Mouse (Mus musculus): Measurements from ENCODE around the gene Evpl. TPM values are rescaled to one million over a fixed set of nuclear protein-coding genes. Genes with fewer than 3 reads are reported as not detected.
"Not testable (repeated sequence)": the region's sequence is repeated elsewhere in the genome, so short reads cannot be mapped to it uniquely, and the experiment has no call there.

Evpl gene
- total RNA-seq (2021): under 1 TPM; 0.70 to 0.82 TPM
- long read RNA-seq, experiment 1, partial matches to known transcripts: 0 of 1 reads
- long read RNA-seq, experiment 1, other reads (novel, unspliced or antisense): 1 of 1 reads
- long read RNA-seq, experiment 2, partial matches to known transcripts: 0 of 1 reads
- long read RNA-seq, experiment 2, other reads (novel, unspliced or antisense): 1 of 1 reads

DNA sequence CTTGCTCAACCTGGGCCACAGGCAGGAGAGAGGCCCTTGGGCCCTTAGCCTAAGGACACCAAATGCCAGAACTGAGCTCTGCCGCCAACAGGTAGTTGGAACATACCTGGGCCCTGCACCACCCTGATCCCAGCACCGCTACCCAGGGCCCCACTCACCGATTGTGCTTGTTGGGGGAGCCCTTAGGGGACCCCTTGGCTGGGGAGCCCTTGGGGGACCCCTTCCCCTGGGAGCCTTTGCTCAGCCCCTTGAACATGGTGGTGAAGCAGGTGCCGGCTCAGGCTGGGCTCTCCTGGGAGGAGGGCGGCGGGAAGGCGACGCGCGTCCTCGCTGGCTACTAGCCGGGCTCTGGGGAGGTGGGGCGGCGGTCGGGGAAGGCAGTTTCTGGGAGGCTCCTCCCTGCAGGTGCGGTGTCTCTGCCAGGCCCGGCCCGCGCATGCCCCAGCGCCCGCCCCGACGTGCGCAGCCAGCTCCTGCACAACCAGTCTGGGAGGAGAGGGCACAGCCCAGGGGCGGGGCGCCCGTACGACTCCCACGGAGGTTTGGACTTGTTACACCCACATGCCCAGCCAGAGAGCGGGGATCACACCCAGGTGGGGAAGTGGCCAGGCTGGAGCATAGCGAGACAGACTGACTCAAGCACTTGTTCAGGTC, at the start of gene Evpl:
Gene Evpl, minus strand, starts transcription at position 336 of the 654 bp plus-strand sequence.
- DNase-seq: peak; percentile 49 to 68

- no peak for DNase-seq
These were observed 49.5 kb upstream of the Evpl start for GRCm38 (mm10) chr11:116287351-116287750.

- no peak for DNase-seq
These were observed 47.9 kb upstream of the Evpl start for GRCm38 (mm10) chr11:116285770-116286191.

- DNase-seq: no peak
These were observed 46.1 kb upstream of the Evpl start for GRCm38 (mm10) chr11:116283982-116284381.

GRCm38 (mm10) chr11:116282912-116283521, 45.1 kb upstream of the Evpl start:
- DNase-seq: no peak

DNA sequence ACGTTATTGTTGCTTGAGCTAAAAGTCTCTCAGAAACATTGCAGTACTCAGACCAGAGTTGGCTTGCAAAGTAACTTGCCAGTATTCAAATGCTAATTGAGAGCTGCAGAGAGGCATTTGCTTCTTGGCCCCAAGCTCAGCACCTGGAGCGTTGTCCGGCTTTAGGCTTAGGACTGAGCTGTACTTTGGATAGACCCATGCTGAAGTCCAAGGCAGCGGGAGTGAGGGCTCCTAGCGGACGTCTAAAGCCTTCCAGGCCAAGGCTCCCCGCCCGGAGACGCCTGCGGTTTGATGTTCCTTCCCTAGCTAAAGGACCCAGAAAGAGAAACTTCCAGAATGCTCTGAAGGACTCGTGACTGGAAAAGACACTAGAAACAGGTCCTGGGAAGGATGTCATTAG, 44.2 kb upstream of the Evpl start:
- no peak for DNase-seq

GRCm38 (mm10) chr11:116281671-116282070, 43.8 kb upstream of the Evpl start:
- no peak for DNase-seq

DNA sequence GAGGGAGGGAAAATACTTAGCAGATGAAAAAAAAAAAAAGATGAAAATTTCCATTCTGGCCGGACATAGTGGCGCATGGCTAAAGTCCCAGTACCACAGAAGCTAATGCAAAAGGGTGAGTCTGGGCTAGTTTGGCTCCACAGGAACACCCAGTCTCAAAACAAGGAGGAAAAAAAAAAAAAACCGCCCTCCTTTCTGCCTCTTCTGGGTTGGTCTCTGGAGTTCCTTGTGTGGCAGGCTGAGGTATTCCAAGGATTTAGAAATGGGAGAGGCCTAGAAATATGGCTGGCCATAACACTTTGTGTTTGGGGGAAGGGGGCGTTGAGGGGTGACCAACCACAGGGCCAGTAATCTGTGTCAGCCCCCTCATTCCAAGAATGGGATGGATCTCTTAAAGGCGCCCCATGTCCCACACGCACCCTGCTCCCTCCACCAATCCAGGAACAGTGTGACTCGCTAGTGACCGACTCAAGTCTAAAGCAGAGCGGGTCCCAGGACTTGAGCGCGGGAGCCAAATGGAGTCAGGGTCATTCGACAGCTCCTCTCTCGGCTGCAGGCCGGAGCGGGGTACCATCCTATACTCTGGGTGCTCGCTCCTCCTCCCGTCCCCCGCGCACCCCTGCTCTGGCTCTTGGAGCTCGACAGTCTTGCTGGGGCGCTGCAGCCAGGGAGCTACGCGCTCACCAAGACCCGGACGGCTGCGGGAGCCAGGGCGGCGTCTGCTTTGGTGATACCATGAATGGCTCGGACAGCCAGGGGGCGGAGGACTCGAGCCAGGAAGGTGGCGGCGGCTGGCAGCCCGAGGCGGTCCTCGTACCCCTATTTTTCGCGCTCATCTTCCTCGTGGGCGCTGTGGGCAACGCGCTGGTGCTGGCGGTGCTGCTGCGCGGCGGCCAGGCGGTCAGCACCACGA, 43.1 kb upstream of the Evpl start, which contains the start of gene Galr2:
Gene Galr2, plus strand, starts transcription at position 189 of the 913 bp plus-strand sequence.
- DNase-seq: peak; percentile 8 to 32

DNA sequence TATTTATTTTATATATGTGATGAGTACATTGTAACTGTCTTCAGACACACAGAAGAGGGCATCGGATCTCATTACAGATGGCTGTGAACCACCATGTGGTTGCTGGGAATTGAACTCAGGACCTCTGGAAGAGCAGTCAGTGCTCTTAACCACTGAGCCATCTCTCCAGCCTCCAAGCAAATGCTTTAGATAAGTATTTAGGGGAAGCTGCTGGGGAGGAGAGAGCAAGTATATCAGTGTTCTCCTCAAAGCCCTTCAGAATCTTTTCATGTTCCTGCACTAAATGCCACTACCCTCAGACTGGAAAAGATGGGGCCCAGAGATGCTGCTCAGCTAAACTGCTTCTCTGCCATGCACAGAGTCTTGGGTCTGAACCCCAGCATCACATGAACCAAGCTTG, 39.3 kb upstream of the Evpl start:
- DNase-seq: not testable (repeated sequence)

DNA sequence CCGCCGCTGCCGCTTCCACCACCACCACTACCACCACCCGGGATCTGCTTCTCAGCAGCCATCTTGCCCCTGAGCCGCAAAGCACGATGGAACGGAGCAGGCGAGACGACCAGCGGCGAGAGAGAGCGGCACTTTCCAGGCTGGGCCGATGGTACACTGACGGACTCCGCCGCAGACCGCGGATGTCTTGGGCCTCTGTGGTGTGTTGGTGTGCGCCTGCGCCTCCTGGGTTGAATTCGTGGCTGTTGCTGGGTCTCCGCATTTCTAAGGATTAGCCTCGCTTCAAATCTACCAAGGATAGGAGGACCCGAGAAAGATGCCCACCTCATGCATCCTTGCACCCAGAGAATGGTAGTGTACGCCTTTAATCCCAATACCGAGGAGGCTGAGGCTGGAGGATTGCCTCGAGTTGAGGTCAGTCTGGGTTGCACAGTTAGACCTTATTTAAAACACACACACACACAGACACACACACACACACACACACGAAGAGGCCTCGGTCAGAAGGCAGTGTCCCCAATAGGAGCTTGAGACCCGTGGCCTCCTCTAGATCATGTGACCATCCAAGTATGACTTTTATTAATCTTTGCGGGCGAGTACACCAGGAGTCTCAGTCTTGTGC, 36.3 kb upstream of the Evpl start, which contains the start of gene Srp68:
Gene Srp68, minus strand, starts transcription at position 173 of the 622 bp plus-strand sequence.
- DNase-seq: peak; percentile 96 to 97

DNA sequence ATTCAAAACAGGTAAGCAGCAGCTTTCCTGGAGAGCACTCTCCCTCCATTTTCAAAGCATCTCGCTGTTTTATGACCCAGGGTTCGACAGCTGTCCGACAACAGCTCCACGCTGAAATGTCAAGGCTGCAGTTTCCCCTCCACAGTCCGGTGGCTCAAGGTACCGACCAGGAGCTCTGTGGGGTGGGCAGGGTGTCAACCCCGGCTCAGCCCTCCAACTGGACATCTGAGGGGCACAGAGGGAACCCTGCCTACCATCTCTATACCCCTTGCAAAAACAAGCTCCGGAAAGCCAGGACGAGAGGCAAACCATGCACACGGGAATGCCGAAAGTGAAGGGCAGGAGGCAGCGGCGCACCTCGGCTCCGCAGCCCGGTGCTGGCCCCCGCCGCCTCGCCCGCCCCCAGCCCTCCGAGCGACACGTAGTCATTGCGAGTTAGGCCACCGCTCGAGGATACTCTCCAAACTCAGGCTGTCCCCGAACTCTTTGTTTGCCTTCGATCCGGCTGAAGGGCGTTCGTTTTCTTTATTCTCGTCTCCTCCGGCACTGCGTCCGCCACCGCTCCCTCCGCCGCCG, 35.7 kb upstream of the Evpl start:
- no peak for DNase-seq

DNA sequence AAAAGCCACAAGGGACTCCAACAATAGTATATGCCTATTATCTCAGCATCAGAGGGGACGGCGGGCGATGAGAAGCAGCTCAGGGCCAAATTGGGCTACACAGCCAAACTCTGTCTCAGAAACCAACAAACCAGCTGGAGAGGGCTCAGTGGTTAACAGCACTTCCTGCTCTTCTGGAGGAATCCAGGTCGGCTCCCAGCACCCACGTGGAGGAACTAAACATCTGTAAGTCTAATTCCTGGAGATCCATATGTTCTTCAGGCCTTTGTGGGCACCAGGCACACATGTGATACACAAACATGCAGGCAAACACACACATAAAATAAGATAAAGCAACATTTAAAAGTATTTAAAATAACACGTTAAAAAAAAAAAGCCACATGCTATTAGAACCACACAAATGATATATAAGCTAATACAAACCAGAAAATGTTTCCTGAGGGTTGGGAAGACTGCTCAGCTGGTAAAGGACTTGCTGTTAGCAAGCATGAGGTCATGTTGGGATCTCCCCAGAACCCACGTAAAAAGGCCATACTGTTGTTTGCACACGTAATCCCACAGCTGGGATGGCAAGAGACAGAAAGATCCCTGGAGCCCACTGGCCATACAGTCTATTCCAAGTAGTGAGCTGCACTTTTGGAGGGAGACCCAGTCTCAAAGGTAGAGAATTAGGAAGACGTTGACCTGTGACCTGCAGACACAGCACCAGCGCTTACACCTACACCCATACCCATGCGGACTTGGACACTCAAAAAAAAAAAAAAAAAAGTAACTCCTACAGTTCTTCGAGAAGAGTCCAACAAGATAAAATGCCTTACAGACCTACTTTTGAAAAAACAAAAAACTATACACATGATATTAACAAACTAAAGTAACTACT, 35.0 kb upstream of the Evpl start:
- no peak for DNase-seq

GRCm38 (mm10) chr11:116269560-116269959, 31.7 kb upstream of the Evpl start:
- no peak for DNase-seq

GRCm38 (mm10) chr11:116268313-116268712, 30.4 kb upstream of the Evpl start:
- no peak for DNase-seq

DNA sequence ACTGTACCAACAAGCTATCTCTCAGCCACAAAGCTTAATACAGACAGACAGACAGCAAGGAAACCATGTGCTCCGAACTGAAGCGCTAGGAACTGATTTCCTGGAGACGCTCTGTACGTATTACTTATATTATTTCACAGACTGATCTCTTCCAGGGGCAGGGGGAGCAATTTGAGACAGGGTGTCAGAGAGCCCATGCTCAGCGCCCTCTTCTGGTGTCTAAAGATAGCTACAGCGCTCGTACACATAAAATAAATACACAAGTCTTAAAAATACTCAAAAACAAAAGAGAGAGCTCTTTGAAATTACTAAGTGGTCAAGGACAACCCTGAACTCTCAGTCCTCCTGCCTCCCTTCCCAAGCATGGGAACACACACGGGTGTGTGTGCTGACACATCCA, 29.8 kb upstream of the Evpl start:
- no peak for DNase-seq

DNA sequence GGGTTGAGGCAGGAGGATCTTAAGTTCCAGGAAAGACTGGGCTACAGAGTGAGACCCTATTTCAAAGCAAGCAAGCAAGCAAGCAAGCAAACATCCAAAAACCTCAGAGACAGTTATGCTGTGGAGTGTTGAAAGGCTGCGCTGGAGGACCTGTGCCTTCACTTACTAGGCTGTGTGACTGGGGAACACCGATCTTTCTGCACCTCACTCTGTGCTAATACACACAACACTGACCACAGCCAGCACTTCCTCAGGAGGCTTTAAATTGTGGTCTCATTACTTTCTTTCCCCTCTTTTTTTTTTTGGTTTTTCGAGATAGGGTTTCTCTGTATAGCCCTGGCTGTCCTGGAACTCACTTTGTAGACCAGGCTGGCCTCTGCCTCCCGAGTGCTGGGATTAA, 28.0 kb upstream of the Evpl start:
- no peak for DNase-seq

DNA sequence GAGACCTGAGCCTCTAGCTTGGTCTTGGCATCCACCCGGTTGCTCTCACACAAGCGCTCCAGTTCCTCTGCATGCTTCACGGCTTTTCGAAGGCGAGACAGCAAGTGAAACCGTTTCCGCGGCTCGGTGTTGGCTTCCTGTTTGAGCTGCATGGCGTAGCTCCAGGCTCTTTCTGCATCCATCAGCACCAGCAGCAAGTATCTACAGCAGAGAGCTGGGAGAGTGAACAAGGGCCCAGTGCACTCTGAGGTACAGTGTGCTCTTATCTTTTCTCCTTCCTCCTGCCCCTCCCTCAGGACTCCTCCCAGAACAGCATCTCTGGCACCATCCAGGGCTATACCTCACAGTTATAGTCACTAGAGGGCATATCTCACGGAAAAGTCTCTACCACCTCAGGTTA, 27.5 kb upstream of the Evpl start:
- DNase-seq: no peak

DNA sequence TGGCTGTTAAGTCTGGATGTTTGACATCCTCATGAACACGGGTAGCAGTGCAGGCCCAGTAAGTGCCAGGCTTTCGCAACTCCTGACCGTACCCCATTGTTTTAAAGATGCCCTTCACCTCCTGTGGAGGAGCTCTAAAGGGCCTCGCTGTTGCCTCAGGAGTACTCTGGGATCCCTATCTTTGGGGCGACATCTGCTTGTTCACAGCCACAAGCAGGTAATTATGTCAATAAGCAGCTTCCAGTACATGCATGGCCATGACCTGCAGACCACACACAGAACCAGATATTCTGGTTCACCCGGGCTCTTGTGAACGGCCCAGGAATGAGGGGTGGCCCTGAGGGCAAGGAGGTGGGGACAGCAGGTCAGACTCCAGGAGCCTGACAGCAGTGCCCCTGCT, 22.4 kb upstream of the Evpl start:
- DNase-seq: no peak

DNA sequence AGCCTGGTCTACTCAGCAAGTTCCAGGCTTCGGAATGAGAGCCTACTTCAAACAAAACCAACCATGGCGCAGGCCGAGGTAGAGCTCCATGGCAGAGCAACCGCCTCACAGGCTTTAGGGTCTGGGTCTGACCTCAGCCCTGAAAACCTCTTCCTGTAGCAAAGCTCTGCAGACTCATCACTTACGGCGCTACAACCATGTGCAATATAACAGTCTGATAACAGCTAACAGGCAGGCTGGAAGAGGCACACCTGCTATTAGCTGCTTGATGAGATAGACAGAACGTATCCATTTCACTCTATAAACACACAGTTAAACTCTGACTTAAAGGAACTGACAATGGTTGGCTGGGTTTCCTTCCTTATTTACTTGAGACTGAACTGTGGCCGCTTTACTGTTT, 21.6 kb upstream of the Evpl start:
- DNase-seq: no peak

DNA sequence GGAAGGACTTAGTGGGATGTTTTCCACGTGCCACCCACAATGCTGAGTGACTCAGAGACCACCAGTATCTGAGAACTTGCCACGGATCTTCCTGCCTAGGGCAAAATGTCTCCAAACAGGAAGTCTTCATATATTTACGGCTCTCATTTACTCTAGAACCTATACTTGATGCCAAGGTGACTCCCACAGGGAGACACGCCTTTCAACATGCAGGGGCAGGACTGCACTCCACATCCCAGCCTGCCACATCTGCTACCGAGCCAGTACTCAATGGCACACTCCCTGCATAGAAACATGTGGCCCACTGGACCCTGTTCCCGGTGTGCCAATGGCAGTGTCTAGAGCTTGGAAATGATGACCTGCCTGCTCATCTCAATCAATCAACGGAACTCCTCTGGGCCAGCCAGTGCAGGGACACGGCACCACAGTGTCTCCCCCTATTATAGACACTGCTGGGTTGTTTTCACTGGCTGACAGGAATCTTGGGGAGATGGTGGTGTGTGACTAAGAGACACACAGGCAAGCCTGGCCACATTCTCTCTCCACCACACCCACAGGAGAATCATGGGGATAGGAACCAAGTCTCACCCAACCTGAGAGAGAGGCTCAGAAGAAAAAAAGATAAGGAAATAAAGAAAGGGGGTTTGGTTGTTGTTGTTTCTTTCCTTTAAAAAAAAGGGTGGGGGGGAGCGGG, 18.3 kb upstream of the Evpl start:
- DNase-seq: no peak

Measured in adrenal gland, postnatal 36 days (tissue).